Mouse (Mus musculus): ENCODE data around the gene Golph3.

GRCm38 (mm10) chr15:12355907-12356306 lies 34.7 kb downstream of the Golph3 start:
- TF ChIP-seq EP300 (IDR thresholded peaks at IDR 0.05; ENCODE audit: insufficient read depth, low read depth, low read length) (no peak), POLR2A (IDR thresholded peaks at IDR 0.05; ENCODE audit: insufficient read depth, low read length) (no peak), CTCF (IDR thresholded peaks at IDR 0.05; ENCODE audit: low read depth, low read length) (no peak)

Data from ES-Bruce4 (cell line).